Mouse (Mus musculus): ENCODE measurements around the gene Plagl2. TPM values are rescaled to one million over a fixed set of nuclear protein-coding genes. Genes with fewer than 3 reads are reported as not detected.

Gene Plagl2
- total RNA-seq, 2 experiments from 2014 or later, result 5.7 to 7.8 TPM

GRCm38 (mm10) chr2:153199114-153199513 is 42.1 kb downstream of the Plagl2 start:
- no peak for DNase-seq
- intact Hi-C loops (cut with DNase I), result no loop called here

DNA sequence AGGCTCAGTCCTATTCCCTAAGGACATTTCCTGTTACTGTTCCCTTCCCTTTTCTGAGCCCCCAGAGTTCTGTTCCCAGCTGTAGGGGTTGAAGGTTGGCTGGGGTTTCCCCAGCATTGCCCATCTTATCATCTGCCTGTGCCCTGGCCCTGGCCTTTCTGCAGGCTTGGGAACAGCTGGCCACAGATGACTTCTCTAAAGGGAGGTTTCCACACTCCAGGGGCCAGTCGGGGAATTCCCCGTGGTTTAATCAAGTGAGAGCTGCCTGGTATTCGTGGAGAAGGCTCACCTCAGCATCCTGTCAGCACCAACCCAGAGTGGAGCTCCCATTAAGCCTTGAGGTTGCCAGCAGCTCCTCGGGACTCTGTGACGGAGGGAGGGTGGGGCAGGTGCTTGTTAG is 42.7 kb downstream of the Plagl2 start:
- intact Hi-C loops (cut with DNase I), result no loop called here
- peak in 1 of 2 experiments; percentile 15 for DNase-seq

- DNase-seq, result no peak
- intact Hi-C loops (cut with DNase I), result no loop called here
Observed at GRCm38 (mm10) chr2:153194255-153194654, 47.0 kb downstream of the Plagl2 start.

DNA sequence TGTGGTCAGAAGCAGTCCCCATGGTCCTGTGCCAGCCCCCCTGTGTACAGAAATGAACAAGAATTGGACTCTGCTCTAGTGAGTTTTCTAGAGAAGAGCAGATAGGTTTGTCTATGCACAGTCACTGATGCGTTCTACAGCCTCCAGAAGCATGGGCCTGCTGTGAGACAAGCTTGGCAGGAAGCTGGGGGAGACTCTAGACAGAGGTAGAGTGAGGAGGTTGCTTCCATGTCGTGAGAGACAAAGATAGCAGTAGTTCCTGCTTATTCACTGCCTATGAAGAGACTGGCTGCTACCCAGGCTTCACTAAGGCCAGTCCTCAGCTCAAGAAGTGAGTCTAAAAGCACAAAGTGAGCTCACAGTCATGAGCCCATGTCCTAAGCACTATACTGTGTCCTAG is 50.0 kb downstream of the Plagl2 start:
- intact Hi-C loops (cut with DNase I), result no loop called here
- no peak for DNase-seq

DNA sequence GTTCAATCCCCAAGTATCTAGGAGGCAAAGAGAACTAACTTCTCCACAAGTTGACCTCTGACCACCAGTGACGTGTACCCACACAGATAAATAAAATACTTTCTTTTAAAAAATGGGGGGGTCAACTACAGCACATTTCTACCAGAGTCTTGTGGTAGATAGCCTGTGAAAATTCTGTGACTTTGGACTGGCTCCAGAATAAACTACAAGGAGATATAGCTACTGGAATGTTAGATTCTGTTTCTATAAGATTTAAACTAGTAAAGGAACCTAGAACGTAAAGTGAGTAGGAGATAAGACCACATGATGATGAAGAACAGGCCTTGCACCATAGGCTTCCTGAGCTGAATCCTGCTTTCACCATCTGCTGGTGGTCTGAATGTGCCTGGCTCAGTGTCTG is 53.4 kb downstream of the Plagl2 start:
- no peak for DNase-seq
- intact Hi-C loops (cut with DNase I), result no loop called here

- peak; percentile 17 to 22 for DNase-seq
- intact Hi-C loops (cut with DNase I), result no loop called here
Observed at GRCm38 (mm10) chr2:153186176-153186591, 55.0 kb downstream of the Plagl2 start.

DNA sequence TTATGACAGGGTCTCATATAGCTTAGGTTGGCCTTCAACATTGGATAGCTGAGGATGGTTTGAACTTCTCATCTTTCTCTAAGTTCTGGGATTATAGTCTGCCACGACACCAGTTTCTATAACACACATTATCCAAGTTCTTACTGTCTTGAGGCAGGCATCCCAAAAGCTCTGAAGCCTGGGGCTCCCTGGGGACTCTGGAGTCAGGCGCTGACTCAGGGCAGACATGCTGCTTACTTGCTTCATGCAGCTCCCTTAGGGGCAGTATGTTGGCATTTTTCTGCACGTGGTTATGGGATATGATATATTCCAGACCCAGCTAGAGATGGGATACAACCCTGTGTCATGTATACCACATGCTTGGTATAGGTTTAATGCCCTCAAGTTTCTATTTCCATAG is 61.3 kb downstream of the Plagl2 start:
- intact Hi-C loops (cut with DNase I), result no loop called here
- no peak for DNase-seq

DNA sequence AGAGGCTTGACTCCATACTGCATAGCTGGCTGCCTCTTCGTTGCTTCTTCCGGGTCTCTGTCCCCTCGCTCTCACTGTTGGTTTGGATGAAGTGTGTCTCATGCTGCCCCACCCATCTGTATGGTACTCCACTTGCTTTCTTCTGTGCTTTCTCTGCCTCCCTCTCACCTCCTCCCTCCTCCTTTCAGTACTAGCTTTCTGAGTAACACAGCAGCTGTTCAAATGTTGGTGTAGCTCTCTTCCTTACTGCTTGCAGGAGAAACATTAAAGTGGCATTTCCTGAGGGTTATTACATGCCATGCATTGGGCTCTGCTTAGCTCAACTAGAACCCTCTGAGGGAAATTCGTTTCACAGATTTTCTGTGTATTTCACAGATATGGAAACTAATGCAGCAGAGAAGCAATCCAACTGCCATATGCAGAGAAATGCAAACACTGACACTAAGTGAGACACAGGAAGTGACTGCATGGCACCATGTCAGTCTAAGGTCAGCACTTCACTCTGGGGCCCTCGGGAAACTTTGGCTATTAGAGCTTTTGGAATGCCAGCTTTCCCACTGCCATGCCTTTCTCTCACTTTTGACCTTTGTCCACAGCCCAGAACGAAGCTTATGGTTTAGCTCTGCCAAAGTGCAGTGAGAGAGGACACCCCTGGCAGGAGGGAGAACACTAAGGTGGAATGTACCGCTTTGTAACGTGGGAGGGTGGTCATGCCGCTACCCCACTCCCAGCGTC is 61.9 kb downstream of the Plagl2 start:
- intact Hi-C loops (cut with DNase I), result no loop called here
- DNase-seq, result no peak

Other genes starting within 250 kb of the Plagl2 start
- gene Pdrg1, start 226.0 kb downstream of the Plagl2 start, total RNA-seq (2021), result 10 to 100 TPM; 74.9 to 81.3 TPM
- not detected for gene Xkr7, start 209.6 kb downstream of the Plagl2 start, total RNA-seq (2021)
- gene Ccm2l, start 175.5 kb downstream of the Plagl2 start, total RNA-seq (2021), result 10 to 100 TPM; 26.9 to 29.1 TPM
- gene Hck, start 133.0 kb downstream of the Plagl2 start, total RNA-seq (2021), result 1 to 10 TPM; 1.0 to 1.2 TPM
- gene Tm9sf4, start 80.1 kb downstream of the Plagl2 start, total RNA-seq (2021), result 10 to 100 TPM; 66.4 to 69.6 TPM
- 1 to 10 TPM; 3.0 to 3.2 TPM for gene Tspyl3, start 16.0 kb downstream of the Plagl2 start, total RNA-seq (2021)
- 10 to 100 TPM; 19.2 to 22.5 TPM for gene Pofut1, start 107 bp upstream of the Plagl2 start, total RNA-seq (2021)
- 10 to 100 TPM; 11.3 to 12.9 TPM for gene Kif3b, start 50.0 kb upstream of the Plagl2 start, total RNA-seq (2021)
- gene Asxl1, start 104.4 kb upstream of the Plagl2 start, total RNA-seq (2021), result 10 to 100 TPM; 27.5 to 30.3 TPM